Mouse (Mus musculus) ES-Bruce4 (cell line): ENCODE measurements around the gene Rassf5.
"Not testable (repeated sequence)": the region's sequence is repeated elsewhere in the genome, so short reads cannot be mapped to it uniquely, and the experiment has no call there.

Source experiments
- CTCF ChIP-seq: IDR thresholded peaks from one replicate; pipeline ENCODE4 v1.8.1; 2011; ENCODE audit warnings: low read depth, low read length
- EP300 ChIP-seq: IDR thresholded peaks from 2 replicates; pipeline ENCODE4 v1.6.1; 2011; ENCODE audit warnings: low read depth, low read length; ENCODE audit not compliant: insufficient read depth
- POLR2A ChIP-seq: IDR thresholded peaks from one replicate; pipeline ENCODE4 v1.8.1; 2011; ENCODE audit warnings: low read length; ENCODE audit not compliant: insufficient read depth

DNA sequence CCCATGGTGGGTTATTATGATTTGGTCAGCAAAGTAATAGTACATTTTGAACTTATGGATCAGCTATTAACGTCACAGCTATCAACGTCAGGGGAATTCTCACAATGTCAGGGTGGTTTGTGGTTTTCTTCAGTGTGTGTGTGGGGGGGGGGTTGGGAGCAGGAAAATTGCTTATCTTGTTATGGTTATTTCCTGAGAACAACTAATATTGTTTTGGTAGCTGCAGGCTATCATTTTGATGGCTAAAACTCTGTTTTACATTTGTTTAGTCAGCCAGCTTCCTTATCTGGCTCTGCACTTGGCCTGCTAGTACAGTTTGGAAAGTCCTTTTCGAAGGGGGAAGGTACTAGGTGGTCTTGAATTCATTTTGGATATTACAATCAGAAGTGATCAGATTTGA, 99.8 kb downstream of the Rassf5 start:
- TF ChIP-seq CTCF, EP300, POLR2A: not testable (repeated sequence)
